Comparison of ENCODE assay signal across 17 mouse cellular contexts in the genomic region with DNA sequence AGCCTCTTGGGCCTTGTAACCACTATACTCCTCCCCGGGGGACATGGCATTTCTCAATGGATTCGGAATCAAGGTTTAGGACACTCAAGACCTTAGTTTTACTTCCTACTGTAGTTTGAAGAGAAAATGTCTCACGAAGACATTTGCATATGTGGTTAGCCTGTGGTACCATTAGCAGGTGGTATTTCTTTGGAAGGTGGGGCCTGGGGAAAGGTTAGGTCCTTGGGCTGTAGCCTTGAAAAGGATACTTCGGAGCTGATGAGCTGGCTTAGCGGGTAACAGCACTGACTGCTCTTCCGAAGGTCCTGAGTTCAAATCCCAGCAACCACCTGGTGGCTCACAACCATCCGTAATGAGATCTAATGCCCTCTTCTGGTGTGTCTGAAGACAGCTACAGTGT.
"Had no signal": no experiment of that assay in that cellular context is flagged by ENCODE, and none has a peak within 500 bp of the region (broad histone marks: within the 10 kb centered on the region; RNA-seq: fewer than 3 reads in every experiment).

No protein-coding gene starts in this region.

- H3K27ac ChIP-seq: kidney, embryonic 15.5 days; left cerebral cortex, adult 2 months; liver, embryonic 13.5 days; macrophage; midbrain, embryonic 12.5 days; midbrain, embryonic 15.5 days; stomach, embryonic 15.5 days had no signal

- H3K9ac ChIP-seq: kidney, embryonic 15.5 days; liver, embryonic 13.5 days; midbrain, embryonic 12.5 days; midbrain, embryonic 15.5 days; stomach, embryonic 15.5 days had no signal

- H3K4me3 ChIP-seq: kidney, embryonic 15.5 days; left cerebral cortex, adult 2 months; liver, embryonic 13.5 days; midbrain, embryonic 12.5 days; midbrain, embryonic 15.5 days; stomach, embryonic 15.5 days had no signal

- H3K9me3 ChIP-seq: kidney, embryonic 15.5 days; liver, embryonic 13.5 days; midbrain, embryonic 12.5 days; midbrain, embryonic 15.5 days; stomach, embryonic 15.5 days had no signal

- H3K4me2 ChIP-seq: kidney, embryonic 15.5 days; liver, embryonic 13.5 days; midbrain, embryonic 12.5 days; midbrain, embryonic 15.5 days; stomach, embryonic 15.5 days had no signal

- H3K4me1 ChIP-seq: liver, embryonic 13.5 days; stomach, embryonic 15.5 days had no signal

- DNase-seq: kidney, adult 8-10 months; kidney, postnatal 10 days; kidney, postnatal 36 days; layer of hippocampus, postnatal 36 days; liver, embryonic 13.5 days; lung, adult 2 months; retina, postnatal 1 day; right cerebral cortex, postnatal 25 days; spleen, adult 18-20 months; thymus, adult 18-20 months; thymus, postnatal 4 days had no signal

- H3K36me3 ChIP-seq: kidney, embryonic 15.5 days; liver, embryonic 13.5 days; midbrain, embryonic 12.5 days; midbrain, embryonic 15.5 days; stomach, embryonic 15.5 days had no signal

- ATAC-seq: midbrain, embryonic 15.5 days had no signal
